Mouse (Mus musculus): ENCODE measurements around the gene Usp42. TPM values are rescaled to one million over a fixed set of nuclear protein-coding genes. Genes with fewer than 3 reads are reported as not detected.

Usp42 gene
- polyA plus RNA-seq, 1 experiment: not detected

DNA sequence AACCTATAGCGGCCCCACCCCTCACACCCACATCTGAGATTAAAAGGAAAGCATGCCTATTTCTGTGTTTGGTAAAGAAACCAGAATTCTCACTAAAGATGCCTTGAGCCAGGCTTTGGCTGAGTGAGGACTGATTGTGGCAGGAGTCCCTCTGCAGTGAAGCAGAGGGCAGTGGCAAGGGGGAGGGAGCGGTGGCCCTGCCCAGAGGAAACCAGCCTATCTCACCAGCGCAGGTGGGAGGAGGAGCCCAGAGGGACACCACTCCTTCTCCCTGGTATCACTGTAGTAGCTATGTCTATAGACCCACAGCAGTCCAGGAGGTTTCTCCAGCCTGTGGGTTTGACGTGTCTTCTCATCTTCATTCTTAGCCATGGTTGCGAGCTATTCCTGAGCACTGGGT is 31.8 kb downstream of the Usp42 start:
- TF ChIP-seq POLR2A (IDR thresholded peaks at IDR 0.05; ENCODE audit: insufficient read depth, low read depth, low read length): no peak
- no peak for TF ChIP-seq CTCF (IDR thresholded peaks at IDR 0.05; ENCODE audit: insufficient read depth, low read depth, low read length)
- 95% methylated on average over 5 of the region's 5 CpGs for WGBS
- Histone ChIP-seq H3K27ac (ENCODE audit: insufficient read depth, low read depth, low read length) (no peak overlapping the region), H3K4me1 (ENCODE audit: control insufficient read depth, insufficient read depth, low read length) (no peaks in the 10 kb centered on the region), H3K4me3 (ENCODE audit: insufficient read depth, low read depth, low read length) (no peak overlapping the region)

DNA sequence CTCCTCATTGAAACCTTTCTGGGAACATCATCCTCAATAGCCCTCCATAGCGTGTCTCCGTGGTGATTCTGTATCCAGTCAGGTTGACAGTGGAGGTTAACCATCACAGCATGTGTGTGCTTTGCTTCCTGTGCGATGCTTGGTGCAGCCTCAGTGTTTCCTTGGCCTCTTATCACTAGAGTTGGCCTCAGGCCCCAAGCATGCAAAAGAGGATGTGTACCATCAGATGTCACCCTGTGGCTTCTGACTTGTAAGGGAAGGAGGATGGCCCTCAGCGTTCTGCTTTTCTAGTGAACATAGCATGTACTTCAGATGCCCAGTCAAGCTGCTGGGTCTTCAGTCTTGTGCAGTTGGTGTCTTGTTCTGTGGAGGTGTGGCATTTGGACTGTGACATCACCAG is 33.6 kb downstream of the Usp42 start:
- TF ChIP-seq CTCF (IDR thresholded peaks at IDR 0.05; ENCODE audit: insufficient read depth, low read depth, low read length): no peak
- no peak for TF ChIP-seq POLR2A (IDR thresholded peaks at IDR 0.05; ENCODE audit: insufficient read depth, low read depth, low read length)
- Histone ChIP-seq H3K27ac (ENCODE audit: insufficient read depth, low read depth, low read length) (no peak overlapping the region), H3K4me1 (ENCODE audit: control insufficient read depth, insufficient read depth, low read length) (no peaks in the 10 kb centered on the region), H3K4me3 (ENCODE audit: insufficient read depth, low read depth, low read length) (no peak overlapping the region)
- WGBS: 97% methylated on average over 4 of the region's 4 CpGs

DNA sequence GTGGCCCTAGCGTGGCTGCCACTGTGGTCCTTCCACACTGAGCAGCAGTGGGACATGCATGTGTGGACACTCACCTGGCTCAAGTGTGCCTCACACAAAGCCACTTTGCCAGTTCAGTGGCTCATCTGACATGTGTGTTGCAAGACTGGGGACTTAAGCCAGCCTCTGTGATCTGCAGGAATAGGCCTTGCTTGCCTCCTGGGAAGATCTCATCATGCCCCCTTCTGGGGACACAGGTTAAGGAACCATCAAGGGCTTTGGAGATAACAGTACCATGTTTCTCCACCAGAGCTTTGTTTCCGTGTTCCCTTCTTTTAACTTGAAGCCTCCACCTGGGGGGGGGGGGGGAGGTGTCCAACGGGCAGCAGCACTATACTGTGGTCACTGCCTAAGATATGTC is 35.8 kb downstream of the Usp42 start:
- WGBS: 59% methylated on average over 3 of the region's 3 CpGs
- TF ChIP-seq CTCF (IDR thresholded peaks at IDR 0.05; ENCODE audit: insufficient read depth, low read depth, low read length) (peak; percentile 29; the same call in 1 of the 2 replicates), POLR2A (IDR thresholded peaks at IDR 0.05; ENCODE audit: insufficient read depth, low read depth, low read length) (no peak)
- H3K27ac ChIP-seq (ENCODE audit: insufficient read depth, low read depth, low read length): no peak overlapping the region

DNA sequence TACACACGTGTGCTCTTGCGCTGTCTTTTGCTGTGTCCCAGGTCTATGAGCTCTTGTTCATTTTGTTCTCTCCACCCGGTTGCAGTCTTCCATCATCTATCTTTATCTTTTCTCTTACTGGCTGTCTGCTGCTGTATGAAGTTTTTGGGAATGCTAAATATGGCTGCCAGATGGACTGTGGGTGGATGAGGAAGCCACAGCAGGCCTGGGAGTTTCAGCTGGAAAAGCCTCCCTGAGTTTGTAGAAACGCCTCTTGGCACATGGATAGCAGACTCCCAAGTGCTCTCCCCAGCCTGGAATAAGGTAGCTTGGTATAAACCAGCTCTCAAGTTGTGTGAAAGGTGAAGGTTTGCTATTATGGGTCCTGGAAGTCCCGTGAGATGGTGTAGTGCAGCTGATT is 41.2 kb downstream of the Usp42 start:
- H3K4me1 ChIP-seq (ENCODE audit: control insufficient read depth, insufficient read depth, low read length): no peaks in the 10 kb centered on the region
- TF ChIP-seq CTCF (IDR thresholded peaks at IDR 0.05; ENCODE audit: insufficient read depth, low read depth, low read length): no peak
- TF ChIP-seq POLR2A (IDR thresholded peaks at IDR 0.05; ENCODE audit: insufficient read depth, low read depth, low read length): no peak
- no peak overlapping the region for H3K4me3 ChIP-seq (ENCODE audit: insufficient read depth, low read depth, low read length)
- H3K27ac ChIP-seq (ENCODE audit: insufficient read depth, low read depth, low read length): no peak overlapping the region
- 76% methylated on average over 5 of the region's 5 CpGs for WGBS

More for the DNA sequence above, 35.8 kb downstream of the Usp42 start:
- Histone ChIP-seq H3K4me1 (ENCODE audit: control insufficient read depth, insufficient read depth, low read length) (no peaks in the 10 kb centered on the region), H3K4me3 (ENCODE audit: insufficient read depth, low read depth, low read length) (no peak overlapping the region)

DNA sequence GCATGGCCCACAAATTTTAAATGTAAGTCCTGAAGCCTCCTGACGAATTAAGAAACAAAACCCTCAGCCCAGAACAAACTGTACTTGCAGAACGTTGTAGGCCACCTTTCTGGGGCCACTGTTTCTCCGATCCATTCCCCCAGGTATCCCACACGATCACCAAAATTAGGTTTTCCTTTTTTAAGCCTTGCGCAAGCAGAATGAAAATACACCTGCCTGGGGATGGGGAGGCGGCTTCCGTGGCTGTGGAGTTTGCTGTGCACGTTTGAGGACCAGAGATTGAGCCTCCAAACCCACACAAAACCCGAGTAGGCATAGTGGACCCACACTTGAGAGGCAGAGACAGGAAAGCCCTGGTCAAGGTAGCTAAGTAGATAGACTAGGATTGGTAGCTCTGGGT is 41.7 kb downstream of the Usp42 start:
- Histone ChIP-seq H3K4me1 (ENCODE audit: control insufficient read depth, insufficient read depth, low read length) (no peaks in the 10 kb centered on the region), H3K4me3 (ENCODE audit: insufficient read depth, low read depth, low read length) (no peak overlapping the region), H3K27ac (ENCODE audit: insufficient read depth, low read depth, low read length) (no peak overlapping the region)
- 91% methylated on average over 9 of the region's 9 CpGs for WGBS
- TF ChIP-seq CTCF (IDR thresholded peaks at IDR 0.05; ENCODE audit: insufficient read depth, low read depth, low read length): no peak
- TF ChIP-seq POLR2A (IDR thresholded peaks at IDR 0.05; ENCODE audit: insufficient read depth, low read depth, low read length): no peak

DNA sequence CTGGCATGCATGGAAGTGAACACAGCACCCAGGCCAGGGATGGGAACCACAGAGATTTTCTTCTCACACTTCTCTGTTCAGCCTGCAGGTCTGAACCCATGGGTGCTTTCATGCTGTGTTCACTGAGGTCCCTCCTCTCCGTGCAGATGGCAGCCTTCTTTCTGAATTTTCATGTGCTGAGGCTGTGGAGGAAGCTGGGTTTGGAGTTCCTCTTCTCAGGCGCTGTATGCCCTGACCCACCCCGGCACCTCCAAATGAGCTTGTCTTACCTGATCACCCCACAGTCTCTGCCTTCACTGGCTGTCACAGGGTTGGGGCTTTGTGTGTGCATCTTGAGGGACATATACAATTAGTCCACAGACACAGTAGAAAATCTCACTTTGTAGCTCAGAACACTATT is 44.5 kb downstream of the Usp42 start:
- H3K4me3 ChIP-seq (ENCODE audit: insufficient read depth, low read depth, low read length): no peak overlapping the region
- H3K4me1 ChIP-seq (ENCODE audit: control insufficient read depth, insufficient read depth, low read length): peaks cover 10% of the 10 kb centered on the region
- WGBS: 94% methylated on average over 3 of the region's 3 CpGs
- H3K27ac ChIP-seq (ENCODE audit: insufficient read depth, low read depth, low read length): no peak overlapping the region
- no peak for TF ChIP-seq POLR2A (IDR thresholded peaks at IDR 0.05; ENCODE audit: insufficient read depth, low read depth, low read length)
- TF ChIP-seq CTCF (IDR thresholded peaks at IDR 0.05; ENCODE audit: insufficient read depth, low read depth, low read length): no peak

DNA sequence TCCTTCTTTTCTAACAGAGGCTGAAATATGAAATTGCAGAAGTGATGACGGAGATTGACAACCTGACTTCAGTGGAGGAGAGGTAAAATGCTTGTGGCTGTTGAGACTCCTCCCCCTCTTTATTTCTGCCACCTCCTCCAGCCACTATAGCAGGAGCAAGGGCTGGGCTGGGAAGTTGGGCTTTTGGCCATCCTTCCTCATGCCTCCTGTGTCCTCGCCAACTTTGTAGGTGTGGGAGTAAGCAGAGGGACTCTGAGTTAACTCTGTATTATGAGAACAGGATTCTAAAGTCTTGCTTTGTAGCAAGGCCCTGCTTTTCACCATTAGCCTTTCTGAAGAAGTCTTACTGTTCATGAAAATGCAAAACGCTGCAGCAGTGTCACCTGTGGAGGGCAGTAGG is 45.6 kb downstream of the Usp42 start:
- TF ChIP-seq CTCF (IDR thresholded peaks at IDR 0.05; ENCODE audit: insufficient read depth, low read depth, low read length) (no peak), POLR2A (IDR thresholded peaks at IDR 0.05; ENCODE audit: insufficient read depth, low read depth, low read length) (no peak)
- H3K27ac ChIP-seq (ENCODE audit: insufficient read depth, low read depth, low read length): no peak overlapping the region
- H3K4me3 ChIP-seq (ENCODE audit: insufficient read depth, low read depth, low read length): no peak overlapping the region
- WGBS: 92% methylated on average over 3 of the region's 3 CpGs
- H3K4me1 ChIP-seq (ENCODE audit: control insufficient read depth, insufficient read depth, low read length): peaks cover 10% of the 10 kb centered on the region

DNA sequence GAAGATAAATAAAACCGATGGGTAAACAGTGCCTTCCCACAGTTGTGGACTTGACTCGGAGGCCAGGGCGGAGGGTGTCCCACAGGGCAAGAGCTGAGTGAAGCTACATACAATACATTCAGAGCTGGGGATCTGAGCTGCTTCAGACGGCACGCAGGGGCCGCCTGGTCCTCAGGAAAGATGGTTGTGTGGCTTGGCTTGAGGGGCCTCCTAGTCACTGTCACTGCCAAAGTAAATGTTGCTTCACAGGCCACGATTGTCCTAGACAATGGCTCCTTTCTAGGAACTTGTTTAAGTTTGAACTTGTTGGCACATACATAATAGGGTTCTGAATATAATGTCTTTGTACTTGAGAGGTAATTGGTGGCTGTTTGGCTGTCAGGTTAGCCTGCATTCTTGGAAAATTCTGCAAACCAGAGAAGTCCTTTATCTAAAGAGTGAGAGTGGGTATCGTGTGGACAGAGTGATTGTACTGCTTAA is 47.1 kb downstream of the Usp42 start:
- WGBS: 56% methylated on average over 8 of the region's 8 CpGs
- no peak for TF ChIP-seq POLR2A (IDR thresholded peaks at IDR 0.05; ENCODE audit: insufficient read depth, low read depth, low read length)
- no peak for TF ChIP-seq CTCF (IDR thresholded peaks at IDR 0.05; ENCODE audit: insufficient read depth, low read depth, low read length)
- no peak overlapping the region for H3K4me3 ChIP-seq (ENCODE audit: insufficient read depth, low read depth, low read length)
- peaks cover 10% of the 10 kb centered on the region for H3K4me1 ChIP-seq (ENCODE audit: control insufficient read depth, insufficient read depth, low read length)
- no peak overlapping the region for H3K27ac ChIP-seq (ENCODE audit: insufficient read depth, low read depth, low read length)

DNA sequence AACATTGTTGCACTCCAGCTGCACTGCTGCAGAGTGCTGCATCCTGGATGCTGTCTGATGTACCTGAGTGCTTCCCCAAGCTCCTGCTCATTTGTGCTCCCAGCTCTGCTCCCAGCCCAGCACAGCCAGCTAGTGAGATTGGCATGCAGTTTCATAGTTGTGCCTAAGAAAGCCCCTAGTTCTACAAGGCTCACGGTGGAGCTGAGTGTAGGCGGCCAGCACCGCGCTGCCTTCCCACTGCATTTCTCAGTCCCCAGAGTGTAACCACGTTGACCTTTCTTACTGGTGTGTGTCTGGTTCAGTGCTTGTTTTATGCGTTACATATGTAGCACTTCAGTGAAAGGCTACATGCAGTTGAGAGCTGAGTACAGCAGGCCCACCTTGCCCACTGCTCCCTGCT is 48.4 kb downstream of the Usp42 start:
- TF ChIP-seq POLR2A (IDR thresholded peaks at IDR 0.05; ENCODE audit: insufficient read depth, low read depth, low read length) (no peak), CTCF (IDR thresholded peaks at IDR 0.05; ENCODE audit: insufficient read depth, low read depth, low read length) (no peak)
- Histone ChIP-seq H3K4me1 (ENCODE audit: control insufficient read depth, insufficient read depth, low read length) (peaks cover 14% of the 10 kb centered on the region), H3K27ac (ENCODE audit: insufficient read depth, low read depth, low read length) (no peak overlapping the region), H3K4me3 (ENCODE audit: insufficient read depth, low read depth, low read length) (no peak overlapping the region)
- WGBS: 53% methylated on average over 6 of the region's 6 CpGs

DNA sequence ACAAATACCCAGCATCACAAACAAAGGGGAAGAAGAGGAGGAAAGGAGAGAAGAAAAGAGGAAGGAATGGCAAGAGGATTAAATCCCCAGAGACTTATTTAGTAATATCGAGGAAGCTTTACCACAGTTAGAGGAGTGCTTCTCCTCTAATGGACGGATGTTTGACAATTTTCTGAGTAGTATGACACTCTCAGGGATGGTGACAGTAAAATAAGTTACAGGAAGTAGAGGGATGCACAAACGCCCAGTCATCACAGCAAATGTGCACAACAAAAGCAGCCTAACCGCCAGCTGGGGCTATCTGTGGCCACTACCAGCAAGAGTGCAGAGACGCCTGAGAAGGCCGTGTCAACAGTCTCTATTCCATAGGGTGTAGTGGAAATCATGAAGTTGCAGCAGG is 52.4 kb downstream of the Usp42 start:
- no peak overlapping the region for H3K27ac ChIP-seq (ENCODE audit: insufficient read depth, low read depth, low read length)
- no peak overlapping the region for H3K4me3 ChIP-seq (ENCODE audit: insufficient read depth, low read depth, low read length)
- no peak for TF ChIP-seq CTCF (IDR thresholded peaks at IDR 0.05; ENCODE audit: insufficient read depth, low read depth, low read length)
- no peak for TF ChIP-seq POLR2A (IDR thresholded peaks at IDR 0.05; ENCODE audit: insufficient read depth, low read depth, low read length)
- peaks cover 22% of the 10 kb centered on the region for H3K4me1 ChIP-seq (ENCODE audit: control insufficient read depth, insufficient read depth, low read length)
- 78% methylated on average over 6 of the region's 6 CpGs for WGBS

All from olfactory bulb, adult 2 months (tissue).